Mouse (Mus musculus): Measurements from ENCODE around the gene Cul3.

GRCm38 (mm10) chr1:80239481-80239880, 100.8 kb downstream of the Cul3 start:
- TF ChIP-seq POLR2A (IDR thresholded peaks at IDR 0.05; ENCODE audit: extremely low read depth, insufficient read depth, low read length) = no peak
- TF ChIP-seq CTCF (IDR thresholded peaks at IDR 0.05; ENCODE audit: low read depth, low read length) = no peak

All from liver, adult 2 months (tissue).